Mouse (Mus musculus) spleen, adult 2 months (tissue): ENCODE data around the gene Mical3.

Source experiments
- CTCF ChIP-seq: fragments of 200-500 bp; IDR thresholded peaks from 2 replicates; pipeline ENCODE4 v1.5.1; 2011; ENCODE audit warnings: mild to moderate bottlenecking, inconsistent platforms; ENCODE audit not compliant: insufficient read depth, insufficient read length, insufficient replicate concordance; ENCODE audit errors: extremely low read depth
- POLR2A ChIP-seq: fragments of 200-500 bp; IDR thresholded peaks from 2 replicates; pipeline ENCODE4 v1.6.1; 2011; ENCODE audit warnings: low read depth, low read length, inconsistent platforms

GRCm38 (mm10) chr6:121026866-121027265 is 103.9 kb downstream of the Mical3 start:
- TF ChIP-seq CTCF = no peak
- no peak for TF ChIP-seq POLR2A
